Mouse (Mus musculus): ENCODE results near the gene Mpp5. TPM values are rescaled to one million over a fixed set of nuclear protein-coding genes. Genes with fewer than 3 reads are reported as not detected.
A peak's percentile ranks its signal among the peaks of the same experiment; 100 is the strongest.

Gene Mpp5
- total RNA-seq, 2 experiments from 2014 or later: 31.4 to 31.7 TPM

DNA sequence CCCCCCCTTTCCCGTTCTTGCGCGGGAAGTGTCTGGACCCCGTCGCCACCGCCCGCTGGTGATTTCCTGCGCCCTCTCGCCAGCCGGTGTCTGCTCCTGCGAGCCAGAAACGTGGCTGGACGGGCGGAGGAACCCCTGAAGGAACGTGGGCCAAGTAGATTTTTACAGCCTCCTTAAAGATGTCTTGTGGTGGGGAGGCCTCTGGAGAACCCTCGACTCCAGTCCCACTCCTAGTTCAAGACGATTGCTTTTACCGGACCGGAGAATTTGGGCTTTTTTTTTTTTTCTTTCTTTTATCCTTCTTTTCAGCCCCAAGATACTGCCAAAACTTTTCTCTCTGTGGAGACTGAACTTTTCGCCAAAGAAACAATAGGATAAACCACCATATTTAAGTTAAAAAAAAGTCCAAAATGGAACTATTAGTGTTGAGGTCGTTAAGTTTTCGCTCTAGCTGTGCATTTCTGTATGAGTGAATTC lies 113.6 kb downstream of the Mpp5 start:
- Histone ChIP-seq H3K4me3 (peak overlapping the region; percentile 98), H3K27ac (peak overlapping the region; percentile 95)
- TF ChIP-seq CTCF (conservative IDR thresholded peaks at IDR 0.05): no peak
- DNase-seq (ENCODE audit: low spot score in 2 of 2): no peak

DNA sequence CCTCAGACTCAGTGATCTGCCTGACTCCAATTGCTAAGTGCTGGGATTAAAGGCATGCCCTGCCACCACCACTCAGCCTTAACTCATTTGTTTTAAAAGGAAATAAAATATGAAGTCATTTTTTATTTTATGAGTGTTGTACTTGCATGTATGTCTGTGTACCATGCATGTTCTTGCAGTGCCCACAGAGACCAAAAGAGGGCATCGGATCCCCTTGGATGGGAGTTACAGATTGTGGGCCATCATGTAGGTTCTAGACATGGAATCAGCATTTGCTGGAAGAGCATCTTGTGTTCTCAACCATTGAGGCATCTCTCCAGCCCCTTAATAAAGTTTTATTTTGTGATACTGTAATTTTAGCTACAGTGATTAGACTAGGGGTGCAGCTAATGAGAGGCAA lies 116.7 kb downstream of the Mpp5 start:
- DNase-seq (ENCODE audit: low spot score in 2 of 2): no peak
- Histone ChIP-seq H3K4me3 (no peak overlapping the region), H3K27ac (no peak overlapping the region)
- peak; percentile 57 for TF ChIP-seq CTCF (conservative IDR thresholded peaks at IDR 0.05)

DNA sequence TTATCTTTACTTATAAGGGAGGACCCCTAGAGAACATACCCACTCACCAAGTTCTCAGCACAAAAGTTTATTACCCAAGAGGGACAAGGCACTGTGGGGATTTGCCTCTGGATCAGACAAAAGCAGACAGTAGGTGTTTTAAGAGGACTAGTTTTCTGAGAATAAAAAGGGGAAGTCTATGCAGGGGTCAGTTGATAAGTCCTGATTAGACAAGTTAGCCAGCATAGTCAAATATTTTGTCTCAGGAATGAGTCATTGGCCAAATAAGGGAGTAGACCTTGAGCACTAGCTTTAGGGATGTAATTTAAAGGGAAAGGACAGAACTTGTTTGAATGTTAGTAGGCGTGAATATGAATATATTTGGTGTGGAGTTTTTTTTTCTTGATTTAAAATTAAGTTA lies 119.4 kb downstream of the Mpp5 start:
- Histone ChIP-seq H3K27ac (no peak overlapping the region), H3K4me3 (no peak overlapping the region)
- DNase-seq (ENCODE audit: low spot score in 2 of 2): no peak
- TF ChIP-seq CTCF (conservative IDR thresholded peaks at IDR 0.05): no peak

DNA sequence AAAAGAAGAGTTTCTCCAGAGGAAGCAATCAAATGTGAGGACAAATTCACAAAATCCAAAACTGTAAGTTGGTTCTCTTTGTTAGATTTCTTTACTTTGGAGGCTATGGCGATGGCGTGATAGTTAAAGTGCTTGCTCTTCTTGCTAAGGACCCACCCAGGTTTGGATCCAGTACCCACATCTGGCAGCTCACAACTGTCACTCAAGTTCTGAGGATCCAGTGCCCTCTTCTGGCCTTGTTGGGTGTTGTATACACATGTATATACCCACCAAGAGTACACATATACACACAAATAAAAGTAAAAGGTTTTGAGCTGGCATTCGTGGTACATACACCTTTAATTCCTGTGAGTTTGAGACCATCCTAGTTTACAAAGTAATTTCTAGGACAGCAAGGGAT lies 125.9 kb downstream of the Mpp5 start:
- TF ChIP-seq CTCF (conservative IDR thresholded peaks at IDR 0.05): peak; percentile 13; the same call in 1 of the 2 replicates
- Histone ChIP-seq H3K4me3 (no peak overlapping the region), H3K27ac (no peak overlapping the region)
- no peak for DNase-seq (ENCODE audit: low spot score in 2 of 2)

DNA sequence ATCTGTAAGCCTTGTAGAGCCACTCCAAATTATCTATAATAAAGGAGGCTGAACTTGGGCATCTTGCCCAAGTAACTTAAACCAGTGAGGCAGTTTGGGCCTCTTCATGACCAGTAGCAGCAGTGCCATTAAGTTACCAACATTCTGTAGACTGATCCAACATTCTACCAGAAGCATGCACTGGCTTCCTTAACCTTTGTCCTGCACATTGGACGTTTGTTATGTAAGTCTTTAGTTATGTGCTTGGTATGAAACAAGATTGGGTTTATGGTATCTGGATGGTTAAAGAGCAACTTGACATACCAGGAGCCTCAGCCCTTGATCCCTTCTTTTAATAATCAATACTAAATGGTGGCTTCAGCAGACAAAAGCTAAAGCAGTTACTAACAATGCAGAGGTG lies 141.4 kb downstream of the Mpp5 start:
- no peak for DNase-seq (ENCODE audit: low spot score in 2 of 2)
- TF ChIP-seq CTCF (conservative IDR thresholded peaks at IDR 0.05): no peak
- no peak overlapping the region for H3K27ac ChIP-seq
- no peak overlapping the region for H3K4me3 ChIP-seq

Other genes starting within 250 kb of the Mpp5 start
- gene Fam71d, start 57.4 kb upstream of the Mpp5 start, total RNA-seq (2021): 1 to 10 TPM in 1 of 2 experiments, under 1 TPM in 1; 0.64 to 1.5 TPM
- gene Atp6v1d, start 112.7 kb downstream of the Mpp5 start, total RNA-seq (2021): 100 to 1,000 TPM; 254 to 256 TPM
- 10 to 100 TPM; 47.7 to 50.2 TPM for gene Eif2s1, start 112.9 kb downstream of the Mpp5 start, total RNA-seq (2021)
- gene Plek2, start 158.1 kb downstream of the Mpp5 start, total RNA-seq (2021): under 1 TPM in 1 of 2 experiments, not detected in 1; 0.23 TPM

Data from layer of hippocampus, adult 2 months (tissue).